Mouse (Mus musculus) heart, embryonic 13.5 days (tissue): ENCODE data around the gene Usf2. TPM values are rescaled to one million over a fixed set of nuclear protein-coding genes. Genes with fewer than 3 reads are reported as not detected.

ENCODE experiments used
- ATAC-seq: fragments of 200-750 bp; cut with Nextera tagmentation; 2 replicates; pipeline ENCODE4 v1.8.0; 2017; ENCODE audit warnings: moderate TSS enrichment; ENCODE audit not compliant: insufficient number of reproducible peaks, low FRiP score, low TSS enrichment; ENCODE audit errors: extremely low read depth
- H3K27ac ChIP-seq: fragments of 300-500 bp; sonication (generic); replicated peaks from 2 replicates; pipeline ENCODE4 v1.5.1; 2015; ENCODE audit warnings: moderate library complexity, mild to moderate bottlenecking, inconsistent platforms
- H3K27me3 ChIP-seq: fragments of 300-500 bp; sonication (generic); replicated peaks from 2 replicates; pipeline ENCODE4 v1.6.1; 2015; ENCODE audit warnings: mild to moderate bottlenecking, inconsistent platforms
- H3K36me3 ChIP-seq: fragments of 300-500 bp; sonication (generic); 2 replicates; pipeline ENCODE4 v1.6.1; 2015; ENCODE audit warnings: mild to moderate bottlenecking, inconsistent platforms
- H3K4me1 ChIP-seq: fragments of 300-500 bp; sonication (generic); 2 replicates; pipeline ENCODE4 v1.6.1; 2015; ENCODE audit warnings: inconsistent platforms
- H3K4me2 ChIP-seq: fragments of 300-500 bp; sonication (generic); 2 replicates; pipeline ENCODE4 v1.6.1; 2015; ENCODE audit warnings: inconsistent platforms, mild to moderate bottlenecking, moderate library complexity
- H3K4me3 ChIP-seq: fragments of 300-500 bp; sonication (generic); 2 replicates; pipeline ENCODE4 v1.5.1; 2015; ENCODE audit warnings: moderate library complexity, mild to moderate bottlenecking, inconsistent platforms
- H3K9ac ChIP-seq: fragments of 300-500 bp; sonication (generic); 2 replicates; pipeline ENCODE4 v1.6.1; 2015; ENCODE audit warnings: inconsistent platforms, mild to moderate bottlenecking, moderate library complexity
- H3K9me3 ChIP-seq: fragments of 300-500 bp; sonication (generic); 2 replicates; pipeline ENCODE4 v1.6.1; 2016; ENCODE audit warnings: inconsistent platforms
- WGBS: fragments of 180-500 bp; shearing (Covaris S2); methylation state at CpG from one replicate; pipeline ENCODE4 v1.1.7; 2015; ENCODE audit warnings: mixed read lengths; 5-methylcytosine and 5-hydroxymethylcytosine counted together
- polyA plus RNA-seq: library from polyadenylated mRNA; unstranded; fragments of >200 nt; fragmentation: Nextera tagmentation; extraction: Ambion mirVana; gene quantifications from 2 replicates; pipeline ENCODE4 v1.2.1, GENCODE M21; 2015

The Usf2 gene
- polyA plus RNA-seq, 1 experiment from 2014 or later, result 17.3 TPM

- no peak for ATAC-seq
- Histone ChIP-seq H3K4me2 (peak overlapping the region; percentile 63), H3K9ac (no peak overlapping the region), H3K4me1 (peaks cover 15% of the 10 kb centered on the region), H3K27ac (no peak overlapping the region), H3K4me3 (peak overlapping the region; percentile 23), H3K36me3 (no peaks in the 10 kb centered on the region), H3K9me3 (no peaks in the 10 kb centered on the region), H3K27me3 (peaks cover 36% of the 10 kb centered on the region)
- 24% methylated on average over 16 of the region's 17 CpGs for WGBS
Measured at GRCm38 (mm10) chr7:30908992-30909431, 47.6 kb downstream of the Usf2 start.

GRCm38 (mm10) chr7:30908277-30908991, 48.2 kb downstream of the Usf2 start:
- Histone ChIP-seq H3K4me1 (peaks cover 14% of the 10 kb centered on the region), H3K4me2 (peak overlapping the region; percentile 63), H3K9ac (0 out of 2 replicates have a peak overlapping the region, but pooled peaks have one; percentile 3), H3K27me3 (peaks cover 39% of the 10 kb centered on the region), H3K27ac (no peak overlapping the region), H3K9me3 (no peaks in the 10 kb centered on the region), H3K36me3 (no peaks in the 10 kb centered on the region), H3K4me3 (peak overlapping the region; percentile 23)
- ATAC-seq, result no peak
- WGBS, result 2% methylated on average over 23 of the region's 26 CpGs

GRCm38 (mm10) chr7:30904042-30904441, 52.6 kb downstream of the Usf2 start:
- Histone ChIP-seq H3K9ac (no peak overlapping the region), H3K9me3 (no peaks in the 10 kb centered on the region), H3K4me1 (peaks cover 9% of the 10 kb centered on the region), H3K4me2 (no peak overlapping the region), H3K36me3 (no peaks in the 10 kb centered on the region), H3K27ac (no peak overlapping the region), H3K4me3 (no peak overlapping the region), H3K27me3 (peaks cover 45% of the 10 kb centered on the region)
- 35% methylated on average over 4 of the region's 4 CpGs for WGBS
- ATAC-seq, result no peak

Other genes starting within 250 kb of the Usf2 start
- gene Atp4a, start 244.6 kb downstream of the Usf2 start, polyA plus RNA-seq, result 0.46 and 1.0 TPM in 2 replicates
- 165 and 182 TPM in 2 replicates for gene Tmem147, start 227.3 kb downstream of the Usf2 start, polyA plus RNA-seq
- gene Gapdhs, start 213.1 kb downstream of the Usf2 start, polyA plus RNA-seq, result 0.20 and 0.64 TPM in 2 replicates
- gene Sbsn, start 205.3 kb downstream of the Usf2 start, polyA plus RNA-seq, result 0.47 and 0.68 TPM in 2 replicates
- gene Dmkn, start 193.0 kb downstream of the Usf2 start, polyA plus RNA-seq, result 0.71 and 1.2 TPM in 2 replicates
- 0.41 and 0.53 TPM in 2 replicates for gene Krtdap, start 168.9 kb downstream of the Usf2 start, polyA plus RNA-seq
- not detected in 2 replicates for gene Ffar2, start 133.0 kb downstream of the Usf2 start, polyA plus RNA-seq
- gene Ffar3, start 100.6 kb downstream of the Usf2 start, polyA plus RNA-seq, result not detected in 2 replicates
- gene Ffar1, start 95.2 kb downstream of the Usf2 start, polyA plus RNA-seq, result not detected in 2 replicates
- not detected in 2 replicates for gene Cd22, start 76.5 kb downstream of the Usf2 start, polyA plus RNA-seq
- gene Mag, start 41.9 kb downstream of the Usf2 start, polyA plus RNA-seq, result 0.08 and 0.10 TPM in 2 replicates
- not detected in 2 replicates for gene Hamp2, start 32.1 kb downstream of the Usf2 start, polyA plus RNA-seq
- gene Hamp, start 12.8 kb downstream of the Usf2 start, polyA plus RNA-seq, result 0.71 TPM in 1 of 2 replicates, not detected in the other
- gene Lsr, start 16.7 kb upstream of the Usf2 start, polyA plus RNA-seq, result 11.2 and 12.1 TPM in 2 replicates
- 1.1 and 1.4 TPM in 2 replicates for gene Fam187b, start 17.0 kb upstream of the Usf2 start, polyA plus RNA-seq
- 35.5 and 39.2 TPM in 2 replicates for gene Fxyd5, start 85.7 kb upstream of the Usf2 start, polyA plus RNA-seq
- gene Fxyd7, start 94.7 kb upstream of the Usf2 start, polyA plus RNA-seq, result 2.0 and 3.6 TPM in 2 replicates
- gene Fxyd1, start 100.4 kb upstream of the Usf2 start, polyA plus RNA-seq, result 1,042 and 1,184 TPM in 2 replicates
- 0.19 and 0.21 TPM in 2 replicates for gene Lgi4, start 102.5 kb upstream of the Usf2 start, polyA plus RNA-seq
- gene Fxyd3, start 119.9 kb upstream of the Usf2 start, polyA plus RNA-seq, result 2.0 and 2.2 TPM in 2 replicates
- gene Hpn, start 158.5 kb upstream of the Usf2 start, polyA plus RNA-seq, result 2.4 and 3.6 TPM in 2 replicates
- 2.5 and 3.1 TPM in 2 replicates for gene Scn1b, start 170.2 kb upstream of the Usf2 start, polyA plus RNA-seq
- gene Gramd1a, start 199.1 kb upstream of the Usf2 start, polyA plus RNA-seq, result 50.3 and 51.8 TPM in 2 replicates